Mouse (Mus musculus) embryonic facial prominence, embryonic 11.5 days (tissue): ENCODE data around the gene Ptprt. TPM values are rescaled to one million over a fixed set of nuclear protein-coding genes. Genes with fewer than 3 reads are reported as not detected.

Experiments used
- ATAC-seq: fragments of 200-750 bp; cut with Nextera tagmentation; replicated peaks from 2 replicates; pipeline ENCODE4 v1.8.0; 2017; ENCODE audit warnings: low read depth; ENCODE audit not compliant: insufficient number of reproducible peaks, low FRiP score, low TSS enrichment
- DNase-seq: peaks from one replicate; pipeline ENCODE4 v3.0.0-alpha.2; 2015; ENCODE audit warnings: low spot score
- H3K27ac ChIP-seq: fragments of 300-500 bp; sonication (generic); replicated peaks from 2 replicates; pipeline ENCODE4 v1.5.1; 2014; ENCODE audit warnings: mild to moderate bottlenecking, low read depth, low read length, control low read depth
- H3K27me3 ChIP-seq: fragments of 300-500 bp; sonication (generic); 2 replicates; pipeline ENCODE4 v1.6.1; 2014; ENCODE audit warnings: mild to moderate bottlenecking, low read length, moderate library complexity, mixed read lengths; ENCODE audit not compliant: control insufficient read depth, insufficient read depth
- H3K36me3 ChIP-seq: fragments of 300-500 bp; sonication (generic); replicated peaks from 2 replicates; pipeline ENCODE4 v1.6.1; 2014; ENCODE audit warnings: low read depth, mild to moderate bottlenecking, low read length, moderate library complexity, mixed read lengths; ENCODE audit not compliant: control insufficient read depth, insufficient read depth
- H3K4me1 ChIP-seq: fragments of 300-500 bp; sonication (generic); 2 replicates; pipeline ENCODE4 v1.6.1; 2014; ENCODE audit warnings: low read length, mixed read lengths; ENCODE audit not compliant: control insufficient read depth, insufficient read depth
- H3K4me2 ChIP-seq: fragments of 300-500 bp; sonication (generic); 2 replicates; pipeline ENCODE4 v1.6.1; 2014; ENCODE audit warnings: low read depth, mild to moderate bottlenecking, control low read depth, low read length, moderate library complexity
- H3K4me3 ChIP-seq: fragments of 300-500 bp; sonication (generic); 2 replicates; pipeline ENCODE4 v1.5.1; 2014; ENCODE audit warnings: low read depth, low read length, control low read depth
- H3K9ac ChIP-seq: fragments of 300-500 bp; sonication (generic); replicated peaks from 2 replicates; pipeline ENCODE4 v1.6.1; 2014; ENCODE audit warnings: mild to moderate bottlenecking, control low read depth, low read length
- H3K9me3 ChIP-seq: fragments of 300-500 bp; sonication (generic); replicated peaks from 2 replicates; pipeline ENCODE4 v1.6.1; 2016; ENCODE audit warnings: mild to moderate bottlenecking, low read length, inconsistent platforms, mixed read lengths; ENCODE audit not compliant: control insufficient read depth
- WGBS: fragments of 180-500 bp; shearing (Covaris S2); extraction: QIAGEN DNeasy Blood & Tissue Kit; methylation state at CpG from one replicate; pipeline ENCODE4 v1.1.7; 2014; 5-methylcytosine and 5-hydroxymethylcytosine counted together
- polyA plus RNA-seq: library from polyadenylated mRNA; unstranded; fragments of >200 nt; fragmentation: Nextera tagmentation; extraction: Ambion mirVana; gene quantifications from 2 replicates; pipeline ENCODE4 v1.2.1, GENCODE M21; 2014

Gene Ptprt
- polyA plus RNA-seq, 1 experiment from 2014 or later: 1.00 TPM

DNA sequence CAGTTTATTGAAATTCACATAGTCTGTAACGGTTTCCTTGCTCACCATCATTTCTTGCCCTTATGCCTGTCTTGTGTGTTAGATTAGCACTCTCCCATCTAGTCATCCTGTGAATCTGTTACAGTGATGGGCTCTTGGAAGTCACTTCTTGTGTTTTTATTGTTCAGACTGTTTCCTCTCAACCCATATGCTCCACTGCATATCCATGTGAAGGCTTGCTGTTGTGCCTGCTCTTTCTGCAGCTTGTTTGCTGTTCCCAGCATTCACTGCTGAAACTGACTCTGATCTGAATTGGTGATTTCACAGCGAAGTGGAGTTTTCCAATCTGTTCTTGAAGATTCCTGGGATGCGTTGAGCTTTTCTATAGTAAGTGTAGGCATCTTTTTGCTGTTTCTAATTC lies 678.6 kb downstream of the Ptprt start:
- no peak overlapping the region for H3K4me3 ChIP-seq
- no peak for DNase-seq
- no peak overlapping the region for H3K4me2 ChIP-seq
- 75% methylated on average over 3 of the region's 3 CpGs for WGBS
- no peaks in the 10 kb centered on the region for H3K4me1 ChIP-seq
- H3K27ac ChIP-seq: no peak overlapping the region
- H3K9ac ChIP-seq: no peak overlapping the region
- no peaks in the 10 kb centered on the region for H3K9me3 ChIP-seq
- H3K36me3 ChIP-seq: no peaks in the 10 kb centered on the region
- no peaks in the 10 kb centered on the region for H3K27me3 ChIP-seq
- no peak for ATAC-seq

DNA sequence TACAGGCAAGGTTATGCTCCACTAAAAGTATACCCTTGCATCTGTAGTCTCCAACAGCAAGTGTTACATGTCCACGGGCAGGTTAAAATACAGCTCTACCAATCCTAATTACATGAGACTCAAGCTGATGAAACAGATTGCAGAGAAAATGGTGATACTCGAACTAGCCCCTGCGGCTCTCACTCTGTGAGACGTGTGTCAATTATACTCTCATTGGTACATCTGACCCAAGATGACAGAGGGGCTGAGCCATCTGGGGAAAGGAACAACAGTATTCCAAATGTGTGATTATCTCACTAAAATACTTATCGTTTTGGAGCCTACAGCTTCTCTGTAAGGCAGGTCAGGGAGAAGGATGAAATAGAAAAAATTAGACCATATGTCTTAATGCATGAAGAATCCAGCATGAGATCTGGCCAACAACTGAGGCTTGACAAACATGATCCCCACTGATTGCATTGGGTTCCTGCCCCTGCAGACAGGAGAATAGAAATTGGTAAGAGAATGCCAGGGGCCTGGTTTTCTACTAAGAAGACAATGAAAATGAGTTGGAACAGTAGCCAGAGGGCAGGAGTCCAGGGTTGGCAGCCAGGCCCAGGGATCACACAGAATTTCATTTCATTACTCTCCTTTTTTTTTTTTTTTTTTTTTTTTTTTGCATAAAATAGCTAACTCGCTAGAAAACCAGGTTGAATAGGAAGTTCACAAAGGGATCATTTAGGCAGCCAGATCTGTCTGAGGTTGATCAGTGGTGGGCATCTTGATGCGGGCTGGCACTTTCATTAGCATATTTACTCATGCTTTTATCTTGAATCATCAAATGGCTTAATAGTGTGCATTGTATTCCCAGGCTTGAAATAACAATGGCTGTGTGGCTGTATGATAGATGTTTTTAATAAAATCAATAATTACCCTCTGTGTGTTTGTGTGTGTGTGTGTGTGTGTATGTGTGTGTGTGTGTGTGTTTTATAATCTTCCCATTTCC lies 699.5 kb downstream of the Ptprt start:
- H3K4me1 ChIP-seq: no peaks in the 10 kb centered on the region
- no peaks in the 10 kb centered on the region for H3K36me3 ChIP-seq
- no peak overlapping the region for H3K27ac ChIP-seq
- 82% methylated on average over 7 of the region's 7 CpGs for WGBS
- ATAC-seq (no peak), DNase-seq (no peak)
- H3K4me3 ChIP-seq: no peak overlapping the region
- H3K4me2 ChIP-seq: no peak overlapping the region
- H3K27me3 ChIP-seq: no peaks in the 10 kb centered on the region
- H3K9me3 ChIP-seq: no peaks in the 10 kb centered on the region
- no peak overlapping the region for H3K9ac ChIP-seq

DNA sequence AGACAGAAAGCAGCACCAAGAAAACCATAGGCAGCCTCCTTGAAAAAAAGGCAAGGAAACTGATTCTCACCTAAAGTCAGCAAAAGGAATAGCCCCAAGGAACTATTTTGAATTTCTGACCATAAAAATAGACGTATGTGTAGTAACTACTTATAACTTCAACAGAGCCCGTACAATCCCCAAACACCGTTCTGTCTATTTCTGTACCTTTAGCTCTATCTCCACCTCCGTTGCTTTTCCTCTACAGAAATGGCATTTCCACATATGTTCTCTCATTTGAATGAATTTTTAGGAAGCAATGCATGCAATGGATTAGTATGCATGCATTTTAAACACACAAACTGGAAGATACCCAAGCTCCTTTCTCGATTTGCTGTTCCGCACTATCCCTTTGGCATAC lies 715.5 kb downstream of the Ptprt start:
- WGBS: 90% methylated on average over 6 of the region's 6 CpGs
- no peaks in the 10 kb centered on the region for H3K4me1 ChIP-seq
- H3K9me3 ChIP-seq: no peaks in the 10 kb centered on the region
- H3K4me2 ChIP-seq: no peak overlapping the region
- H3K27ac ChIP-seq: no peak overlapping the region
- no peak overlapping the region for H3K9ac ChIP-seq
- no peak for DNase-seq
- no peak for ATAC-seq
- H3K4me3 ChIP-seq: no peak overlapping the region
- H3K36me3 ChIP-seq: no peaks in the 10 kb centered on the region
- H3K27me3 ChIP-seq: no peaks in the 10 kb centered on the region

DNA sequence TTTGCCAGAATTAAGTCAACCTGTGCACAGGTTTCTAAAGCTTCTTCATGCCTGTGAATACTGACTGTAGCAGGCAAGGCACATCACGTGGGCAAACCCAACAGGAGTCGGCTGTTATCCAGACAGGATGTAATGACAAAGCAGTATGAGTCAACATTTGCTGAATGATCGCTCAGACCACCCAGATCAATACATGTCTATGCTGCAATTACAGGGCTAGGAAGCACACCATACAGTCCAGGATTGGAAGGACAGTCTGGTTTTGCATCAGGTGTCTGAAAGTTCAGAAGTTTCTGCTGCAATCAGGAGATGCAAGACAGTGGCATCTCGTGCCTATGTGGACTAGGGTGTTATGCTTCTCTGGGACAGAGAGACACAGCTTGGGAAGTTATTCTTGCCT lies 716.3 kb downstream of the Ptprt start:
- DNase-seq (no peak), ATAC-seq (no peak)
- H3K4me3 ChIP-seq: no peak overlapping the region
- H3K4me2 ChIP-seq: no peak overlapping the region
- no peaks in the 10 kb centered on the region for H3K9me3 ChIP-seq
- H3K9ac ChIP-seq: no peak overlapping the region
- 88% methylated on average over 4 of the region's 4 CpGs for WGBS
- no peak overlapping the region for H3K27ac ChIP-seq
- H3K36me3 ChIP-seq: no peaks in the 10 kb centered on the region
- H3K27me3 ChIP-seq: no peaks in the 10 kb centered on the region
- no peaks in the 10 kb centered on the region for H3K4me1 ChIP-seq

DNA sequence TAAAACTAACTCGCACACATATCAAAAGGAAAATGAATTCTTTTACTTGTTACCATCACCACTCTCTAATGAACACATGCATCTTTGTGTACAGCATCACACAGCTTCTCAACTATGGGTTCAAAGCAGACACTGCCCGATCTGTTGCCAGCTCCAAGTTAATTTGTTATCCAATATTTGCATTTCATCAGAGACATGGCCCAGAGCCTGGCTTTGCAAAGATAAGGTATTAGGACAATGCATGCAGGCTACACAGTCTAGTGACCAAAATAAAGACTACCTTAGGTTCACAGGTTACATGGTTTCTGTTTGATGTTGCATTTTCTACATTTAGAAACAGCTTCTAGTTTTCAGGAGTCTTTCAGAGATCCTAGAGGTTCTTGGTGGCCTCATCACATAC lies 719.0 kb downstream of the Ptprt start:
- no peak overlapping the region for H3K4me2 ChIP-seq
- 92% methylated on average over 2 of the region's 2 CpGs for WGBS
- H3K4me3 ChIP-seq: no peak overlapping the region
- DNase-seq (no peak), ATAC-seq (no peak)
- no peaks in the 10 kb centered on the region for H3K27me3 ChIP-seq
- no peak overlapping the region for H3K27ac ChIP-seq
- H3K4me1 ChIP-seq: no peaks in the 10 kb centered on the region
- no peaks in the 10 kb centered on the region for H3K36me3 ChIP-seq
- H3K9me3 ChIP-seq: no peaks in the 10 kb centered on the region
- no peak overlapping the region for H3K9ac ChIP-seq

DNA sequence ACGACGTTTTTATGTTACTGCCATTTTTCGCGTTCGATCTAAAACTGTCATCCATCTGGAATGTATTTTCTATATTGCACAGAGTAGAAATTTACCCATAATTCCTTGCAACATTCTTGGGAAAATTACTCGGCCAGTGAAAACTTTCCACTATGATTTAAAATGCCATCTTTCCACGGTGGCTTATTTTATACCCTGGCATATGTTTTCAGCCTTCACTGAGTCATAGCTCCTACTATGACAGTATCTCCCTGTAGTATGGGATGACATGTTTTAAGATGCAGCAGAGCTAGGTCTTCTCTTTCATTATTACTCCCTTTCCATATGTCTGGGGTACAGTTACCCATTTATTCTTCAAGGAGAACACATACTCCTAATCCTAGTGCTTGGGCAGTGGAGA lies 753.7 kb downstream of the Ptprt start:
- Histone ChIP-seq H3K27ac (no peak overlapping the region), H3K4me1 (no peaks in the 10 kb centered on the region), H3K9ac (no peak overlapping the region), H3K9me3 (no peaks in the 10 kb centered on the region), H3K4me3 (no peak overlapping the region), H3K36me3 (no peaks in the 10 kb centered on the region), H3K4me2 (no peak overlapping the region), H3K27me3 (no peaks in the 10 kb centered on the region)
- ATAC-seq (no peak), DNase-seq (no peak)
- WGBS: 85% methylated on average over 7 of the region's 7 CpGs

DNA sequence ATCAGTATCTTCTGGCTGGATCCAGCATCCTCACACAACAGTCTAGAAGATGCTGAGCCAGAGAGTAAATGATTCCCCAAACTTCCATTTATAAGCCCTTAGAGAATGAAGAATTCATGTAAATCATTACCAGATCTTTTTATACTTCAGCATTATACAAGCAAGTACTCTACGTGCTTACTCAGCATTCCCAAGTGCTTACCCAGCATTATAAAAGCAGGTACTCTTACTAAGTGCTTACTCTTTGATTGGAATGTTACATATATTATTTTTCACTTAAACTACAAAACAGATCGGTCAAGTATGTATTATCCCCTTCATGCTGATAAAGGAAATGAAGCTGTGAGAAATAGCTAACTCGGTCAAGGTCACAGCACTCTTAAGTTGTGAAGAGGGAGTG lies 758.8 kb downstream of the Ptprt start:
- no peak overlapping the region for H3K9ac ChIP-seq
- DNase-seq (no peak), ATAC-seq (no peak)
- no peak overlapping the region for H3K4me3 ChIP-seq
- no peaks in the 10 kb centered on the region for H3K27me3 ChIP-seq
- H3K4me1 ChIP-seq: no peaks in the 10 kb centered on the region
- no peaks in the 10 kb centered on the region for H3K9me3 ChIP-seq
- no peak overlapping the region for H3K4me2 ChIP-seq
- no peak overlapping the region for H3K27ac ChIP-seq
- WGBS: 91% methylated on average over 3 of the region's 3 CpGs
- H3K36me3 ChIP-seq: no peaks in the 10 kb centered on the region

DNA sequence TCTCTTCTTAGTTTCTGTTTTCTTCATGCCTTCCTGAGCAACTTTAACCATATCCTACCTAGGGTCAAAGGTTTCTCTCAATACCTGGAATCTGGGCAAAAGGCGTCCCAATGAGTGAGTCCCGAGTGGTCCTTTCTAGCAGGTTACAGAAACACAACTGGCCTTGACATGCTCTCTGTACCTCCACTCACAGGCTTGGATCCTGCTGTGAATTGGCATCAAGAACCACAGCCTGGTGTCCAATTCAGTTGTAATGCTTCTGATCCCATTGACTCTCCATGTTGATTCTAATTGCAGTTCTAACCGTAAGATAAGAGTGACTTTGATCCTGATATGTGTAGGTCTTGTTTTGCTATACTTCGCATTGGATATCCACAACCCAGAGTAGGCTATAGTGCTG lies 776.5 kb downstream of the Ptprt start:
- Histone ChIP-seq H3K27ac (no peak overlapping the region), H3K27me3 (no peaks in the 10 kb centered on the region), H3K9me3 (no peaks in the 10 kb centered on the region), H3K9ac (no peak overlapping the region), H3K4me2 (no peak overlapping the region), H3K4me1 (no peaks in the 10 kb centered on the region), H3K36me3 (no peaks in the 10 kb centered on the region), H3K4me3 (no peak overlapping the region)
- ATAC-seq: no peak
- DNase-seq: no peak
- 90% methylated on average over 4 of the region's 4 CpGs for WGBS
